Mouse (Mus musculus) limb, embryonic 15.5 days (tissue): ENCODE results near the gene Cachd1. TPM values are rescaled to one million over a fixed set of nuclear protein-coding genes. Genes with fewer than 3 reads are reported as not detected.
A peak's percentile ranks its signal among the peaks of the same experiment; 100 is the strongest.

Source experiments
- ATAC-seq: fragments of 200-750 bp; cut with Nextera tagmentation; 2 replicates; pipeline ENCODE4 v1.8.0; 2017; ENCODE audit warnings: low read depth, moderate TSS enrichment; ENCODE audit not compliant: insufficient number of reproducible peaks, low FRiP score, low TSS enrichment
- H3K27ac ChIP-seq: fragments of 300-500 bp; sonication (generic); 2 replicates; pipeline ENCODE4 v1.5.1; 2015; ENCODE audit warnings: moderate library complexity, mild to moderate bottlenecking, inconsistent platforms
- H3K27me3 ChIP-seq: fragments of 300-500 bp; sonication (generic); 2 replicates; pipeline ENCODE4 v1.6.1; 2015; ENCODE audit warnings: inconsistent platforms
- H3K36me3 ChIP-seq: fragments of 300-500 bp; sonication (generic); 2 replicates; pipeline ENCODE4 v1.6.1; 2015; ENCODE audit warnings: inconsistent platforms
- H3K4me1 ChIP-seq: fragments of 300-500 bp; sonication (generic); 2 replicates; pipeline ENCODE4 v1.6.1; 2015; ENCODE audit warnings: inconsistent platforms
- H3K4me2 ChIP-seq: fragments of 300-500 bp; sonication (generic); 2 replicates; pipeline ENCODE4 v1.6.1; 2015; ENCODE audit warnings: mild to moderate bottlenecking, inconsistent platforms
- H3K4me3 ChIP-seq: fragments of 300-500 bp; sonication (generic); 2 replicates; pipeline ENCODE4 v1.5.1; 2015; ENCODE audit warnings: mild to moderate bottlenecking, inconsistent platforms
- H3K9ac ChIP-seq: fragments of 300-500 bp; sonication (generic); 2 replicates; pipeline ENCODE4 v1.6.1; 2015; ENCODE audit warnings: inconsistent platforms
- H3K9me3 ChIP-seq: fragments of 300-500 bp; sonication (generic); 2 replicates; pipeline ENCODE4 v1.6.1; 2016; ENCODE audit warnings: inconsistent platforms
- WGBS: fragments of 180-500 bp; shearing (Covaris S2); methylation state at CpG from one replicate; pipeline ENCODE4 v1.1.7; 2015; 5-methylcytosine and 5-hydroxymethylcytosine counted together
- polyA plus RNA-seq: library from polyadenylated mRNA; unstranded; fragments of >200 nt; fragmentation: Nextera tagmentation; extraction: Ambion mirVana; gene quantifications from 2 replicates; pipeline ENCODE4 v1.2.1, GENCODE M21; 2015

Cachd1 gene
- polyA plus RNA-seq, 1 experiment from 2014 or later, result 31.7 TPM

DNA sequence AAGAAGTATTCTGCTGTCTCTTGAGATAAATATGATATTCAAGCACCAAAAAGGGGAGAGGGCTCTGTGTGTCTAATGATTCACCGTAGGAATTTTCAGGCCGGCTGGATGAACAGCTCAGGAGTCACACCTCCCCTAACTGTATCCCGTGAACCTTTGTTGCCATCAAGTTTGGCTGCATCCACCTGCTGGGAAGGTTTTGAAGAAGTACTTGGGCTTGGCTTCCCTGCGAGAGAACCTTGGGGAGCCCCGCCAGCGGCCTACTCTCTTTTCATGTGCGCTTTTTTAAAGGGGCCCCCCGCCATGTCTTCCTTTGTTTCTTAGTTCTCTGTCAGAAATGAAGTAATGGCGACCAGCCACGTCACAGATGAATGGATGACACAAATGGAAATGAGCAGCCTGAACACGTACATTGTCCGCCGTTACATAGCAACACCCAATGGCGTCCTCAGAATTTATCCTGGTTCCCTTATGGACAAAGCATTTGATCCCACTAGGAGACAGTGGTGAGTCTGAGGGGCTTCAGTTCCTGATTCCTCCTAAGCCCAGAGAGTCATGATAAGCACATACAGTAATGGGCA lies 198.1 kb downstream of the Cachd1 start:
- Histone ChIP-seq H3K9ac (no peak overlapping the region), H3K27me3 (no peaks in the 10 kb centered on the region), H3K4me2 (no peak overlapping the region), H3K9me3 (no peaks in the 10 kb centered on the region), H3K4me3 (no peak overlapping the region), H3K36me3 (peaks cover 66% of the 10 kb centered on the region), H3K27ac (no peak overlapping the region), H3K4me1 (peaks cover 3% of the 10 kb centered on the region)
- no peak for ATAC-seq
- WGBS, result 90% methylated on average over 14 of the region's 14 CpGs

GRCm38 (mm10) chr4:100977522-100977921 lies 201.0 kb downstream of the Cachd1 start:
- Histone ChIP-seq H3K27me3 (no peaks in the 10 kb centered on the region), H3K36me3 (peaks cover 70% of the 10 kb centered on the region), H3K4me1 (no peaks in the 10 kb centered on the region), H3K9me3 (no peaks in the 10 kb centered on the region), H3K4me3 (no peak overlapping the region), H3K9ac (no peak overlapping the region), H3K27ac (no peak overlapping the region), H3K4me2 (no peak overlapping the region)
- WGBS, result 91% methylated on average over 7 of the region's 7 CpGs
- no peak for ATAC-seq

DNA sequence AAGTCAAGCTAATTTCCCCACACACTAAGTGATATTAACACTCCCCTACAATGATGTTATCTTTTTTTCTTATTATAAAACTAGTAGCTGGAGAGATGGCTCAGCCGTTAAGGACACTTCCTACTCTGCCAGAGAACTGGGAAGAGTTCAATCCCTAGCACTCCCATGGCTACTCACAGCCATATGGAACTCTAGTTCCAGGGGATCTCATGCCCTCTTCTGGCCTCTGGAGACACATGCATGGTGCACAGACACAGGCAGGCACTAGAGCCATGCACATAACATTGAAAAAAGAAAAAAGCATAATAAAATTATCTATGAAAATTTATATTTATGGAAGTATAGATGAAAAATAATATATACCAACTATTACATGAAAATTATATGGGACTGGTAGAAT lies 210.7 kb downstream of the Cachd1 start:
- H3K9me3 ChIP-seq, result no peaks in the 10 kb centered on the region
- 68% methylated on average over 1 of the region's 1 CpGs for WGBS
- peaks cover 7% of the 10 kb centered on the region for H3K4me1 ChIP-seq
- no peak overlapping the region for H3K4me3 ChIP-seq
- no peak overlapping the region for H3K4me2 ChIP-seq
- no peaks in the 10 kb centered on the region for H3K27me3 ChIP-seq
- H3K9ac ChIP-seq, result no peak overlapping the region
- no peak overlapping the region for H3K27ac ChIP-seq
- peaks cover 74% of the 10 kb centered on the region for H3K36me3 ChIP-seq
- ATAC-seq, result no peak

DNA sequence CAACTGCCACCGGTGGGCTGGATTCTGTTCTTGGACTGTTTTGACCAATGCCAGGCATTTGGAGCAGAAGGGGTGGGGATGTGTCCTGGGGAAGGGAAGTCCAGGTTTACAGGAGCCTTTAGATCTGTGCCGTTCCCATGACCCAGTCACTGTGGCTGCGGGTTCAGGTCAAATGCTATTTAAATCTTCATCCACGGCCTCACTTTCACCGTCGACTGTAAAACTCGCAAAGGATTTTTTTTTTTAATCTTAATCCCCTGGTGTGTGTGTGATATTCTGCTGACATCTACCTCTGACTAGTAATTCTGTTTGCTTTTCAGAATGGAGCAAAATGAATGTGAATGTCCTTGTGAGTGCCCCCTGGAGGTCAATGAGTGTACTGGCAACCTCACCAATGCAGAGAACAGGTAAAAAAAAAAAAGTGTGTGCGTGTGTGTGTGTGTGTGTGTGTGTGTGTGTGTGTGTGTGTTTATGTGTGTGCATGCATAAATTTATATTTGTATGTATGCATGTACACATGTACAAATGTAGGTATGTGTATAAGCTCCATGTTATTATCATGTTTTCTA lies 211.8 kb downstream of the Cachd1 start:
- no peak for ATAC-seq
- no peak overlapping the region for H3K4me3 ChIP-seq
- H3K36me3 ChIP-seq, result peaks cover 77% of the 10 kb centered on the region
- no peak overlapping the region for H3K9ac ChIP-seq
- no peak overlapping the region for H3K4me2 ChIP-seq
- H3K27me3 ChIP-seq, result no peaks in the 10 kb centered on the region
- no peaks in the 10 kb centered on the region for H3K9me3 ChIP-seq
- peaks cover 7% of the 10 kb centered on the region for H3K4me1 ChIP-seq
- H3K27ac ChIP-seq, result no peak overlapping the region
- 71% methylated on average over 8 of the region's 8 CpGs for WGBS

DNA sequence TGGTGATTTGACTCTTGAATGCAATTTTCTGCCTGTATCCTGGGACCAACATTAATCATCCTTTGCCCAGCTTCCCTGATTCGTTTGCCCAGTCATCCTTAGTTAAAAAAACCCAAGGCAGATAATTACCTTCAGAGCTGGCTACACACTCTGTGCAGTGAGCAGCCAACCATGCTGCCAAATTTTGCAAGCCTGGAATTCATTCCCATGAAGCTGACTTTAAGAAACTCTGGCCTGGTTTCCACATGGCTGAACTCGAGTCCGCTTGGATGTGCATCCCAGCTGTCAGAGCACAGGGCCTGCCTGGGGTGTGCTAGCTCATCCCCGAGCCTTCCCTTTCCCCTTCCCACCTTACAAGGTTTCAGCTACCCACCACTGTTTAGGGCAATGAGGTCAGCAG lies 214.5 kb downstream of the Cachd1 start:
- Histone ChIP-seq H3K36me3 (peaks cover 82% of the 10 kb centered on the region), H3K4me3 (no peak overlapping the region), H3K9me3 (no peaks in the 10 kb centered on the region), H3K4me1 (peaks cover 7% of the 10 kb centered on the region), H3K27ac (0 out of 2 replicates have a peak overlapping the region, but pooled peaks have one; percentile 24), H3K9ac (no peak overlapping the region), H3K27me3 (no peaks in the 10 kb centered on the region), H3K4me2 (no peak overlapping the region)
- 46% methylated on average over 4 of the region's 4 CpGs for WGBS
- no peak for ATAC-seq

- WGBS, result 86% methylated on average over 6 of the region's 6 CpGs
- H3K9ac ChIP-seq, result no peak overlapping the region
Observed at GRCm38 (mm10) chr4:100992086-100992485, 215.6 kb downstream of the Cachd1 start.

DNA sequence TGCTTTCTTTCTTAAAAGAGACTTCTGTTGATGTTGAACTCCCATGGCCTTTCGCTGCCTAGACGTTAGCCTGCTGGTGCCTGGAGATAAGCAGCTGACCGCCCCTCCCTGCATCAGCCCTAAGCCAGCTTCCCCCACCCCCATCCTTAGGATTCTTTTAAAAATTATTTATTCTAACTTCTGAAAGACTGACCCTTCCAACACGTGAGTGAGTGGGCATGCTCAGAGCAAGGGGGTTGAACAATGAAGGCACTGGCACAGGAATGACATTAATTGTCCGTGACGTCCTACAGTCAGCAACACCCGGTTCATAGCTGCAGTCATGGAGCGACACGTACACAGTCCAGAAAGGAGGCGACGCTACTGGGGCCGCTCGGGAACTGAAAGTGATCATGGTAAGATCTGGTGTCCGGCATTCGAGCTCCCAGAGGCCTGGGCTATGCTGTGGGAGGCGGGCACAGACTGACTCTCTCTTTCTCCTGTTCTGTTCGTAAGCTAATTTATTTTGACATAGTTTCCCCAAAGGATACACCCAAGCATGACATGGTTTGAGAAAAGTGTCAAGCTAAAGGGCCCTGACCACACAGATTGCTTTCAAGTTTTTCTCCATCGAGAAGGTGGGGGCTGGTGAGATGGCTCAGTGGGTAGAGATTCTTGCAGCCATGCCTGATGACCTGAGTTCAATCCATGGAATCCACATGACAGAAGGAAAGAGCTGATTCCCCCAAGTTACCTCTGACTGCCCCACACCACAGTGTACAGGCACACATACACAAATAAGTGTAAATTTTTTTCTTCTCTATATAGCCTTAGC lies 218.2 kb downstream of the Cachd1 start:
- peaks cover 62% of the 10 kb centered on the region for H3K36me3 ChIP-seq
- no peak overlapping the region for H3K4me3 ChIP-seq
- H3K9me3 ChIP-seq, result no peaks in the 10 kb centered on the region
- no peak overlapping the region for H3K9ac ChIP-seq
- H3K4me2 ChIP-seq, result no peak overlapping the region
- H3K27ac ChIP-seq, result no peak overlapping the region
- no peak for ATAC-seq
- 84% methylated on average over 18 of the region's 18 CpGs for WGBS
- no peaks in the 10 kb centered on the region for H3K27me3 ChIP-seq
- peaks cover 7% of the 10 kb centered on the region for H3K4me1 ChIP-seq

More at GRCm38 (mm10) chr4:100992086-100992485, 215.6 kb downstream of the Cachd1 start:
- Histone ChIP-seq H3K27me3 (no peaks in the 10 kb centered on the region), H3K9me3 (no peaks in the 10 kb centered on the region), H3K27ac (no peak overlapping the region), H3K4me3 (no peak overlapping the region), H3K36me3 (peaks cover 77% of the 10 kb centered on the region), H3K4me1 (peaks cover 7% of the 10 kb centered on the region), H3K4me2 (no peak overlapping the region)
- ATAC-seq, result no peak

DNA sequence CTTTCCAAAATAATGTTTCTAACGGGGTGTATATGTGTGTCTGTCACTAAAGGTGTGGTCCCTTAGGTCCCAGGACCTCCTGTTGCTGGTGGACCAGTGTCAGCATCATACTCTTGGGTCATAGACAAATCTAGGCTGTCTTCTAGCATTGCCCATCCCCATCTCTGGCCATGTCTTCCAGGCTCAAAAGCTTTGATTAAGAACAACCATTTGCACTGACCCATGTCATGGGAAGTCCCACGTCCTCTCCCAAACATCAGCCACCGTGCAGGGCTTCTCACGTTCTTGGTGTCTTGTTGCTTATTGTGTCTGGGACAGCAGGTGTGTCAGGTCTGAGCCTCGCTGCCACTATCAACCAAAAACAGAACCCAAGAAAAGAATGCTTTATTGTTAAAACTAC lies 219.1 kb downstream of the Cachd1 start:
- H3K4me2 ChIP-seq, result no peak overlapping the region
- ATAC-seq, result no peak
- WGBS, result 89% methylated on average over 5 of the region's 5 CpGs

DNA sequence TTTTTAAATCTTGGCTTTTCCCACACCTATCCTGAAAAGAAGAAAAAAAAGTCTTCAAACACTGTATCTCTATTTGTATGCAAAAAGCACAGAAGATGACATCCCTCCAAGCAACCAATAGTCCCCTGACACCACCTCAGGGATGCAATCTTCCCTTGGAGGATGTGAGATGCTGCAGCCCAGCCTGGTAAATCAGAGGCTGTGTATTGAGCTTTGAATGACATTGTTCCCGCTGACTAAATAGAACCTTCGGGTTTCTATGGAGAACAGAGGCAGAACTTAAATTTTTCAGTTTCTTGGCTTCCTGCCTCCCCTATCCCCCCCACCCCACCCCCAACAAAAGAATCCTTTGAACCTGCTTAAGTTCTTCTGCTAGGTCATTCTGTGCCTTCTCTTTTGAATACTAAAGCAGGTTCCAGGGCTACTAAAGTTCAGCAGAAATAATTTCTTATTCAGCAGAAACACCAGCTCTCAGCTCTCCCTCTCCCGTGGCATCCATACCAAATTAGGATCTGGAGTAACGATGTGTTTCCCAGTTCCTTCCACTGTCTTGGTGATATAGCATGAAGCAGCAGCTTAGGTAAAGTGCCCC lies 219.7 kb downstream of the Cachd1 start:
- peaks cover 55% of the 10 kb centered on the region for H3K36me3 ChIP-seq
- H3K4me2 ChIP-seq, result no peak overlapping the region
- 87% methylated on average over 4 of the region's 4 CpGs for WGBS
- no peak overlapping the region for H3K4me3 ChIP-seq
- no peaks in the 10 kb centered on the region for H3K9me3 ChIP-seq
- no peak overlapping the region for H3K27ac ChIP-seq
- no peak overlapping the region for H3K9ac ChIP-seq
- peaks cover 2% of the 10 kb centered on the region for H3K4me1 ChIP-seq
- H3K27me3 ChIP-seq, result no peaks in the 10 kb centered on the region
- ATAC-seq, result no peak

More for the DNA sequence above, 219.1 kb downstream of the Cachd1 start:
- H3K9ac ChIP-seq, result no peak overlapping the region
- H3K36me3 ChIP-seq, result peaks cover 59% of the 10 kb centered on the region
- no peaks in the 10 kb centered on the region for H3K9me3 ChIP-seq
- H3K4me1 ChIP-seq, result peaks cover 5% of the 10 kb centered on the region
- no peaks in the 10 kb centered on the region for H3K27me3 ChIP-seq
- H3K27ac ChIP-seq, result no peak overlapping the region
- no peak overlapping the region for H3K4me3 ChIP-seq

DNA sequence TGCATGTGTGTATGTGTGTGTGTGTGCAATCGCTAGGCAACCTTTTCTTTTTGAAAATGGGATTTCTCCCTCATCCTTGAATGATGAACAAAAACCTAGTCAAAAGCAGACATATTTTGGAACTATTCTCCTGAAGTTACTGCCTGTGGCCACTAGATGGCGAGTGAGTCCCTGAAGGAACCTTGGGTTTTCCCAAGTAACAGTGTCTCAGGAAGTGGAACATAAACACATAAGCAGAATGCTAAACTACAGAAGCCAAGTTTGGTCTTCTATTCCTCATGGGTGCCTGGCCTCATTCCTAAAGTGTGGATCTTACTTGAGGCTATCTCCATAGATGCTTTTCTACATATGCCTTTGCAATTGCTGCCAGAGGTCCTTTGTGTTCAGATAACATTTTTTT lies 221.7 kb downstream of the Cachd1 start:
- H3K27me3 ChIP-seq, result no peaks in the 10 kb centered on the region
- no peaks in the 10 kb centered on the region for H3K9me3 ChIP-seq
- ATAC-seq, result no peak
- H3K4me3 ChIP-seq, result no peak overlapping the region
- peaks cover 57% of the 10 kb centered on the region for H3K36me3 ChIP-seq
- no peak overlapping the region for H3K4me2 ChIP-seq
- no peaks in the 10 kb centered on the region for H3K4me1 ChIP-seq
- 23% methylated on average over 2 of the region's 2 CpGs for WGBS
- no peak overlapping the region; the same call in 1 of the 2 replicates for H3K27ac ChIP-seq
- H3K9ac ChIP-seq, result no peak overlapping the region

GRCm38 (mm10) chr4:100998906-100999305 lies 222.4 kb downstream of the Cachd1 start:
- Histone ChIP-seq H3K4me1 (no peaks in the 10 kb centered on the region), H3K4me3 (no peak overlapping the region), H3K4me2 (no peak overlapping the region), H3K9me3 (no peaks in the 10 kb centered on the region), H3K9ac (no peak overlapping the region), H3K27ac (no peak overlapping the region), H3K36me3 (peaks cover 55% of the 10 kb centered on the region), H3K27me3 (no peaks in the 10 kb centered on the region)
- 76% methylated on average over 8 of the region's 8 CpGs for WGBS
- ATAC-seq, result no peak

DNA sequence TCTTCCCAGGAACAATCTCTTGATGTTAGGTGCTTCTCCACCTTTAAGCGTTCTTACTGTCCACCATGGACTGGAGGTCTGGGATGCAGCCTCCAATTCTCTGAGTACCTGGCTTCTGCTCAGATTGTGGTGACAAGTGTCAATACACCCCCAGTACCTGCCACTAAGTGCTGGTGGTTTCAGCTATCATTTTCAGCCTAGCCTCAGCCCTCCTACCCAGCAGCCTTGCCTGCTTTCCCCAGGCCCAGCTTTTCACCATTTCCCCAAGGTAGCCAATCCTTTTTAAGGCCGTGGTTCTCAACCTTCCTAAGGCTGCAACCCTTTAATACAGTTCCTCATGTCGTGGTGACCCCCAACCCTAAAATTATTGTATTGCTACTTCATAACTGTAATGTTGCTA lies 224.1 kb downstream of the Cachd1 start:
- H3K9ac ChIP-seq, result no peak overlapping the region
- ATAC-seq, result no peak
- WGBS, result 93% methylated on average over 3 of the region's 3 CpGs
- H3K9me3 ChIP-seq, result no peaks in the 10 kb centered on the region
- H3K27ac ChIP-seq, result no peak overlapping the region
- no peaks in the 10 kb centered on the region for H3K27me3 ChIP-seq
- H3K4me3 ChIP-seq, result no peak overlapping the region
- H3K36me3 ChIP-seq, result peaks cover 42% of the 10 kb centered on the region
- no peak overlapping the region for H3K4me2 ChIP-seq
- H3K4me1 ChIP-seq, result no peaks in the 10 kb centered on the region
